Mouse (Mus musculus): ENCODE results near the gene Ccdc7a.

Gene Ccdc7a

DNA sequence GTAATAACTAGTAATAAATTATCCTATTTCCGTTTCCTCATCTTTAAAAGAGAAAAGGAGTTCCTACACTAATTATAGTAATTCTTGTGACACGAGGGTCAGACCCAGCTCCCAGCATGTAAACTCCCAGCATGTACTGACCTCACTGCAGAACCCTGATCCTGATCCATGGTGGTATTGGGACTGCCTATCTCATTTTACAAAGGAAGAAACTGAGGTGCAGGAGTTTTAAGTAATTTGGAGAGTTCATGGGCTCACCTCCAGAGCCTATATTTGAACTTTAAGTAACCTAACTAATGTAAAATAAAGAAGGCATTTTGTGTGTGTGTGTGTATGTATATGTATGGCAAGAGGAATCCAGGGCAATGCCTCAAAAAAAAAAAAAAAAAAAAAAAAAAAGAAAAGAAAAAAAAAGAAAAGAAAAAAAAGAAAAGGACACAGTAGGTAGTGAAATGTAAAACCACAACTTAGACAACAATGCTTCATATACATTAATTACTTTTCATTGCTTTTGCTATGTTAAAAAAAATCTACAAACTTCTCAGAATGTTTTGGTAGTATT, 378.8 kb downstream of the Ccdc7a start:
- in situ Hi-C loops (cut with MboI, MseI): no loop called here

DNA sequence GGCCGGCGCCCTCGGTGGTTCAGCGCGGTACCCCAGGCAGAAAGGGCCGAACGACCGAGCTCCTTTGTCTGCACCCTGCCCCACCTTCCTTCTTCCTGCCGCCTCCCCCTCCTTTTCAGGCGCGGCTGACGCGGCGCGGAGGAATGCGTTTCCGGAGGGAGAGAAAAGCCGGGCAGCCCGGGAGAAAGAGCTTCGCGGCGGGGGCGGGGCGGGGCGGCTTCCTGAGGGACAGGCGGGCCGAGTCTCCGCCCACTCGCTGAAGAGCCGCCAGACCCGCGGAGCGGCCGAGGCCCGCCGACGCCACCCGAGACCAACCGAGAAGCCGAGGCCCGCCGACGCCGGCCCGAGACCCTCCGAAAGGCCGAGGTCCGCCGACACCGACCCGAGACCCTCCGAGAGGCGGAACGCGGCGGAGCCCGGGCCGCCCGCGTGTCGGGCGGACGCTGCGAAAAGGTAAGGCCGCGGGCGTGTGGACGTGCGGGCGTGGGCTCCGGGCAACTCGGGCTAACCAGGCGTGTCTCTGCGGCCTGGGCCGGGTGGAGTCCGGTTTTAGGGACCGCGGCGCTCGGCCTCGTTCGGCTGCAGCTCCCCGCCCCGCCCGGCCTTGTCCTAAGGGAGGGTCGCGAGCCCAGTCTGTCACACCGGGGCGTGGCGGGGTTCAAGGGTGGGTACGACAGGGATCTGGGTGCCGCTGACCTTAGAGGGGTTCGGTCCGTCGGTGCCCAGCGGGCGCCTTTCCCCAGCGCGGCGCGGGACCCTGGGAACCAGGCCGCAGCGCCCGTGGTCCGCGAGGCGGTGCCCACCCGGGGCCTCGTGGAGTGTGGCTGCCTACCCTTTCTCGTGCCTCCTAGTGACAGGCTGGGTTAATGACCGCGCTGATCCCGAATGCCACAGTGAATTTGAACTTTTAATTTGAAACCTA, 379.5 kb downstream of the Ccdc7a start, which contains the start of gene Itgb1:
Gene Itgb1, plus strand, starts transcription at position 148 of the 922 bp plus-strand sequence.
- in situ Hi-C loops (cut with MboI, MseI): no loop called here

DNA sequence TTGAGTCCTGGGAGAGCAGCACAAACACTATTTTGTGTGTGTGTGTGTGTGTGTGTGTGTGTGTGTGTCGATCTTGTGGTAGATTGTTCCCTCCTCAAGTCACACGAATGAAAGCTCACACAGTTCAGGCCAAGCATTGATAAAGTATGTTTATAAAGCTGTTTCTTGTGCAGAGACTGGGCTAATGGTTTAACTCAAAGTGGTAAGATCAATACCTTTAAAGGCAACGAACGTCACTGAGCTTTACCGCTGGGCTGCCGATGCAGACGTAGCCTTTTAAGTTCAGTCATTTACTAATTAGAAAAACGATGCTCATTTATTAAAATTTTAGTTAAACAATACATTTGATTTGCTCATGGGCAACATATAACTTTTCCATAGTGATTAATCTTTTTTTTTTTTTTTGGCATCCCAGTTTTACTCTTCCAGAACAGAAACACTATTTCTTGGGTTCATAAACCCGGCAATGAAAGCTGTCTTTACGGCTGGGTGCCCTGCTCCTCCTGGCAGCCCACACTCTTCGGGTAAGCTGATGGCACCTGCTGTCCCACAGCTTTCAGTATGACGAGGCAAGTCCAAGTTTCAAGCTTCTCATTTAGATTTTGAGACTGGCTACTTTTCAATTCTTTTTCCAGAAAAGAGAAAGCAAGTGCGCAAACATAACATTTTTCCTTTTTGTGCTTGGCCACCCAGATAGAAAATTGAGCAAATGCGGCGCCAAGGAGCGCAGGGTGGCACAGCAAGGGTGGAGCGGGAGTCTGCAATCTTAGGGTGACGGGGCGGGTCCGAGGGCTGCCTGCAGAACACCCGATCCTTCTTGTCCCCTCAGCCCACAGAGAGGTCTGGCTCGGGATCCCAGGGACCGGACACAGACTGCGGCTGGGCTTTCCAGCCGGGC, 380.5 kb downstream of the Ccdc7a start:
- in situ Hi-C loops (cut with MboI, MseI): no loop called here

All from T-helper 17 cell (primary cell).